Mouse (Mus musculus): Measurements from ENCODE around the gene Thada.

Gene Thada

GRCm38 (mm10) chr17:84348865-84349264 is 117.1 kb downstream of the Thada start:
- no peak for DNase-seq (ENCODE audit: low spot score)

- DNase-seq (ENCODE audit: low spot score) = no peak
These were observed 123.6 kb downstream of the Thada start for GRCm38 (mm10) chr17:84342299-84342817.

- DNase-seq (ENCODE audit: low spot score) = no peak
These were observed 124.3 kb downstream of the Thada start for GRCm38 (mm10) chr17:84341686-84342085.

GRCm38 (mm10) chr17:84340574-84340973 is 125.4 kb downstream of the Thada start:
- DNase-seq (ENCODE audit: low spot score) = no peak

DNA sequence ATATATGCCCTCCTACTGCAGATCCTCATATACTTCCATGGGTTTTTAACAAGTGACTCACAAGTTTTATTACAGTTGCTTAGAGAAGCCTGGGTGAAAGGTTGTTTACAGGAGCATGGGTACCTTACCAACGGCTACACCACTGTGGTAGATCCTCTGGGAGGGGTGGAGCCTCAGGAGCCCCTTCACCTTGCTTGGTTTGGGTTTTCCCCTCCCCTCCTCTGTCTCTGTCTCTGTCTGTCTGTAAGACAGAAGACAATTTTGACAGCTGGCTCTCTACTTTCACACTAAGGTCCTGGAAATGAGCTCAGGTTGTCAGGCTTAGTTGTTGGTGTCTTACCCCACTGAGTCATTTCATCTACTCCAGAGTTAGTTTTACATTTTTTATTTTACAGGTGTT is 130.0 kb downstream of the Thada start:
- peak; percentile 71 for DNase-seq (ENCODE audit: low spot score)

DNA sequence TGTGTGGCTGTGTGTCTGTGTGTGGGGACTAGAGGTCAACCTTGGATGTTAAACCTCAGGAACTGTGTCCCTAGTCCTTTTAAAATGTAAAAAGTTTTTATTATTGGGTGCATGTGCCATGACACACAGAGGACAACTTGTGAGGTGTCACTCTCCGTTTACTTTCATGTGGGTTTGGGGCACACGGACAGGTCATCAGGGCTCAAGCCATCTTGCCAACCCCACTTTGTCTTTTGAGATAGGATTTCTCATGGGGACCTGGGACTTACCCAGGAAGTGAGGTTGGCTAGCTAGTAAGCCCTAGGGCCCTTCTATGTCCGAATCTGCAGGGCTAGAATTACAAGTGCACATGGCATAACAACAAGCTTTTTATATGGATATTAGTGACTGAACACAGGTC is 130.9 kb downstream of the Thada start:
- no peak for DNase-seq (ENCODE audit: low spot score)

DNA sequence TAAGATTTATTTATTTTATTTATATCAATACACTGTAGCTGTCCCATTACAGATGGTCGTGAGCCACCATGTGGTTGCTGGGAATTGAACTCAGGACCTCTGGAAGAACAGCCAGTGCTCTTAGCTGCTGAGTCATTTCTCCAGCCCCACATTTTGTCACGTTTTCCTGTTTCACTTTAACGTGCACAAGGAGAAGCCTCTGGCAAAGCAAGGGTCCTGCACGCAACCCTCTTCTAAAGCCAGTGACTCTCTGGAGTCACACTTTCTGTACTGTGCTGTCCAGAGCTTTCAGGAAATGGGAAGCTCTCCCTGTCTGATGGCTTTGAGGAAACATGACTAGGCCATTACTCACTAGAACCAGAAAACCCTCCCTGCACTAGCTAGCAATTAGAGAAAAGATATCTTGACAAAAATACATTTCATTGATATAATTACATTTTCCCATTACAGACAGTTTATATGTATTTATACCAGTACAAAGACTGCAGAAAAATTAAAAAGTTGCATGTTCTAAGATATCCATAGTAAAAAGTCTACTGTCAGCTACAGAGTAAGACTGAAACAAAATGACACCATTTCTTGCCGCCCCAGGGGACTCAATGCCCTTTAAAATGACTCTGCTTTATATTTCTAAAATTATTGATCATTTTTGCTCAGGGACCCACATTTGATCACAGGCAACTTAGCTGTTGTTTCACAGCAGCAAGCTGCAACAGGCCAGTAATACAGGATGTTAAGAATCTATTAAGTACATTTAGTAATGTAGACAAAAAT is 131.6 kb downstream of the Thada start:
- DNase-seq (ENCODE audit: low spot score) = no peak

GRCm38 (mm10) chr17:84332940-84333339 is 133.1 kb downstream of the Thada start:
- DNase-seq (ENCODE audit: low spot score) = peak; percentile 95

DNA sequence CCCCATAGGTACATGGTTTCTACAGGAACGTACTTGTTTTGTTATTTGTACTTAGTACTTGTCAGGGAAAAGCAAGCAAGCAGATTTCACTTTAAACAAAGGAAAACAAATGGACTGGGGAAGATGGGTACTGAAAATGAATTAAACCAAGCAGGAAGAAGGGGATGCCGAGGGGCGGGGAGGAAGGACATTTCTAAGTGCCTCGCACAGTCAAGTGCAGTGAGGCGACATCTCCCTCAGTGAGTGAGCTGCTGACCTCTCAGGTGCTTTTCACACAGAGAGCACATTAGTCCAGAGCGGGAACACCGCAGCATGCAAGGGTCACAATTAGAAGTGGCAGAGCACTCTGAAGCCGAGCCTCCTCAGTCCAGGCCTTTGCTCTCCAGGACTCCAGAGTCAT is 135.0 kb downstream of the Thada start:
- DNase-seq (ENCODE audit: low spot score) = peak; percentile 66

DNA sequence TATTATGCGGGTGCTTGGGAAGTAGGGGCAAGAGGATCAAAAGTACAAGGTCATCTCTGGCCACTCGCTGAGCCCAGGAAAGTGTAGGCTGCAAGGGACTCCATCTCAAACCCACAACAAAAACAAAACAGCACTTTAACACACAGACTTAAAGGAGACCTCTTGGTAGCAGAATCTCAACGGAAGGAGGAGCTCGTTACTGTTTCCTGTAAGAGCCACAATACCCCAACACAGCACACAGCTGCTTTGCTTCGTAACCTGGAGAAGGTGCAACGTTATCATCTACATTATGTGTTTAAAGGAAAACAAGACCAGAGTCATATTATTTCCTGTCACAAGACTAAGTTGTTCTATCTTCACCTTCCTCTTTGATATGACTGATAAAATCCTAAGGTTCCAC is 135.5 kb downstream of the Thada start:
- DNase-seq (ENCODE audit: low spot score) = peak; percentile 90

DNA sequence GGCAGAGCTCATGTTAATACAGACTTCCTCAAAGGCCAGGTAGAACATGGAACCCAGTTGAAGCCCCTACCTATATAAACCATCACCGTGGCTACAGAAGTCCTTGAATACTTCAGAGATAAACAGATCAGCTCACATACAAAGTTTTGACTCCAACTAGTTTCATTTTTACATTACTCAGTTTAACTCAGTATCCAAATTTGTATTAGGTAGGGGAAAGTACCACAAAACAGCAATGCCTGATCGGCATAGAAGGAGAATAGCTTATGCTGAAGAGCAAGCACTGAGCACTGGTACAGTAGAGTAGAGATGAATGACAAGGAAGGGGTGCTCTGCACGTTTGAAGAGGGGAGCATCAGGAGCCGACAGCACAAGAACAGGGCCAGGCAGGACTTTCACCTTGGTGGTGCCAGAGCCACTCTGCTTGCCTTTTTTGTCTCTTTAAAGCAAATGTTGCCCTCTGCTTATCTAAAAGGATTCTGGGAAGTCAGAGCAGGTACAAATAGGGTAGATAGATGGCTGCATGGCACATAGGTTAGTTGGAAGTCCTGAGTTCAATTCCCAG is 136.0 kb downstream of the Thada start:
- peak; percentile 44 for DNase-seq (ENCODE audit: low spot score)

- DNase-seq (ENCODE audit: low spot score) = no peak
These were observed 137.5 kb downstream of the Thada start for GRCm38 (mm10) chr17:84328526-84328925.

DNA sequence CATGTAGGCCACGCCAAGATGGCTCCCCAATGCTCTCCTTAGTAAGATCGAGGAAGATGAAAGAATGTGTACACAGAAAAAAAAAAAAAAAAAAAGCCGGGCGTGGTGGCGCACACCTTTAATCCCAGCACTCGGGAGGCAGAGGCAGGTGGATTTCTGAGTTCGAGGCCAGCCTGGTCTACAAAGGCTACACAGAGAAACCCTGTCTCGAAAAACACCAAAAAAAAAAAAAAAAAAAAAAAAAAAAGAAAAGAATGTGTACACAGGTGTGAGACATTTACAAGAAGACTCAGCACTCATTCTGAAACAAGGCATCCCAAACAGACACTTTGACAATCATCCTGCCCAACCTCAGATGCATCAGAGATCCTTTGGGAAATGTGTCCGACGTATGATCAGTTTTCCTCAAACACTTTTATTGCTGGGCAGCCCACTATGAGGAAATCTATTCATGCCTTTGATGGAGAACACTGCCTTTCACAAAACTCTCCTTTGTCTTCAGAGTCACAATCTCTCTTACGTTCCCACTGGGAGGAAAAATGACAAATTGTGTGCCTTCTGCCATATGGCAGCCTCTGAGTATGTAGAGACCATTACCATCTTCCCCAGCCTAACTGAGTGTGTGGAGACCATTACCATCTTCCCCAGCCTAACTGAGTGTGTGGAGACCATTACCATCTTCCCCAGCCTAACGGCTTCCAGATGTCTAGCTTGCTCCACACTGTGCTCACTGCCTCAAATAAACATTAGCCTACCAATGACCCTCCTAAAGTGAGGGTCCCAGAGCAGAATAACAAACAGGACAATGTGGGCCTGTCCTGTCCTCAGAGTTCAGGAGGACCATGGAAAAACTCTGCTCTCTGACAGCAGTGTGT is 138.7 kb downstream of the Thada start:
- no peak for DNase-seq (ENCODE audit: low spot score)

GRCm38 (mm10) chr17:84322176-84322575 is 143.8 kb downstream of the Thada start:
- DNase-seq (ENCODE audit: low spot score) = no peak

- no peak for DNase-seq (ENCODE audit: low spot score)
These were observed 144.7 kb downstream of the Thada start for GRCm38 (mm10) chr17:84321351-84321750.

DNA sequence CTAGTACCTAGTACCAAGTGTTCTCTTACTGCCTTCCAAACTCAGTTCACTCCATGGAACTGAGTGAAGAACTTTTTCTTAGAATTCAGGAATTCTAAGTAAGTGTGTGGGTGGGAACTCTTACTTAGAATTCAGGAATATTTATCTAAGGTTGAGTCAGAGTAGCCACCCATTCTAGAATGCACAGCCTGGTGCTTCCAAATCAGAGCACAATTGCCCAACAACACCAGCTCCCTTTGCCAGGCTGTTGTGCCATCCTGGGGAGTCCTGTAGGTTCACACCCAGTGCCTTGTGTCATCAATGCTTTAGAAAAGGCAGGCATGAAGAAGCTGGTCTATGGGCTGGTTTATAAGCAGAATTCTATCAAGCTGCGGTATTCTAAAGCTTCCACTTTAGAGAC is 145.4 kb downstream of the Thada start:
- no peak for DNase-seq (ENCODE audit: low spot score)

- DNase-seq (ENCODE audit: low spot score) = peak; percentile 71
These were observed 151.7 kb downstream of the Thada start for GRCm38 (mm10) chr17:84314341-84314740.

GRCm38 (mm10) chr17:84313494-84313893 is 152.5 kb downstream of the Thada start:
- DNase-seq (ENCODE audit: low spot score) = peak; percentile 90

- DNase-seq (ENCODE audit: low spot score) = peak; percentile 90
These were observed 159.9 kb downstream of the Thada start for GRCm38 (mm10) chr17:84306151-84306550.

DNA sequence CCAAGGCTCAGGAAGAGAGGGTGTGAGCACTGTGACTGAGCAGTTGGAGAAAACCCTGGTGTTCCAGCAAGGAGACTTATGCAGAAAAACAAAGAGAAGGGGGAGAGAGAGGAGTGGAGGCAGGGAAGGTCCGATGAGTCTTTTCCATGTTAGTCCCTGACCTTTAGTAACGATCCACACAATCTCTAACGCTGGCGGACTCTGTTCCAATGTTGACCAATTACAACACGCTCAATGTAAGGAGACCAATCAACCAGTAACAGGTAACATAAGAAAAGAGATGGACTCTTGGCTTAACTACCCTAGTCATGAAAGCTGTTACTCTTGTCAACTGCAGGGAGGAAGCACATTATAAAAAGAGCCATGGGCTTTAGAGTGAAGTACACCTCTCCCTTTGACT is 160.9 kb downstream of the Thada start:
- DNase-seq (ENCODE audit: low spot score) = no peak

GRCm38 (mm10) chr17:84304141-84304540 is 161.9 kb downstream of the Thada start:
- DNase-seq (ENCODE audit: low spot score) = no peak

GRCm38 (mm10) chr17:84297976-84298375 is 168.0 kb downstream of the Thada start:
- no peak for DNase-seq (ENCODE audit: low spot score)

GRCm38 (mm10) chr17:84293221-84293620 is 172.8 kb downstream of the Thada start:
- DNase-seq (ENCODE audit: low spot score) = no peak

Measured in T-cell, adult 2 months (primary cell).